In the genomic region with DNA sequence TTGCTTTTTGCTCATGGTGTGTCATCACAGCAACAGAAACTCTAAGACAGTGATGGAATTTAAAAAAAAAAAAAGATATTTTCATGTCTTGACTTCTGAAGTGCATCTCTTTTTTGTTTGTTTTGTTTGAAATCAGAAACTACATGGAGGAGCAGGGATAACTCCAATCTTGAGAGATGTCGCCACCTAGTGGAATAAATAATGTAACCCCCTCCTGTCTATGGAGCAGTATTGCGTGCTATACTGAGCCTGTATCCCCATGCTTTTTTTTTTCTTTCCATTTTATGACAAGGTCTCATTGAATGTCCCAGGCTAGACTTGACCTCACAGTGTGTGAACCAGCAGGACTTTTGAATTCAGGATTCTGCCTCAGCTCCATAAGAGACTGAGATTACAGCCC, we compare ENCODE assay signal across 8 mouse cellular contexts. TPM values are rescaled to one million over a fixed set of nuclear protein-coding genes. Genes with fewer than 3 reads are reported as not detected.
DNase-seq lines count a peak whose midpoint lies in the region; ATAC-seq and TF ChIP-seq lines count a peak whose summit lies in the region.

No protein-coding gene starts in this region.

- H3K9ac ChIP-seq in liver, embryonic 11.5 days (ENCODE audit: low read depth, low read length) = no peak overlapping the region
- no peak overlapping the region for H3K9ac ChIP-seq in liver, embryonic 12.5 days
- H3K9ac ChIP-seq in midbrain, embryonic 15.5 days = no peak overlapping the region

- no peaks in the 10 kb centered on the region for H3K27me3 ChIP-seq in liver, embryonic 11.5 days (replicated peaks; ENCODE audit: control insufficient read depth, insufficient read depth, low read length)
- no peaks in the 10 kb centered on the region for H3K27me3 ChIP-seq in liver, embryonic 12.5 days (replicated peaks)
- H3K27me3 ChIP-seq in G1E (ENCODE audit: insufficient read depth, low read length) = peaks cover 2% of the 10 kb centered on the region; the same call in 1 of the 2 replicates
- H3K27me3 ChIP-seq in midbrain, embryonic 15.5 days (replicated peaks) = no peaks in the 10 kb centered on the region

- no peak overlapping the region for H3K27ac ChIP-seq in liver, embryonic 11.5 days (ENCODE audit: low read depth, low read length)
- no peak overlapping the region for H3K27ac ChIP-seq in liver, embryonic 12.5 days
- no peak overlapping the region for H3K27ac ChIP-seq in midbrain, embryonic 15.5 days

- no peak overlapping the region for H3K4me2 ChIP-seq in liver, embryonic 11.5 days
- H3K4me2 ChIP-seq in liver, embryonic 12.5 days = no peak overlapping the region
- H3K4me2 ChIP-seq in midbrain, embryonic 15.5 days = no peak overlapping the region

- no peaks in the 10 kb centered on the region for H3K4me1 ChIP-seq in liver, embryonic 11.5 days (replicated peaks; ENCODE audit: control insufficient read depth, insufficient read depth, low read length)
- H3K4me1 ChIP-seq in liver, embryonic 12.5 days = peaks cover 7% of the 10 kb centered on the region; the same call in 1 of the 2 replicates
- no peaks in the 10 kb centered on the region for H3K4me1 ChIP-seq in G1E (ENCODE audit: insufficient read depth, low read depth, low read length)
- no peaks in the 10 kb centered on the region for H3K4me1 ChIP-seq in midbrain, embryonic 15.5 days

- no peak overlapping the region for H3K4me3 ChIP-seq in liver, embryonic 11.5 days (ENCODE audit: low read depth, low read length)
- H3K4me3 ChIP-seq in liver, embryonic 12.5 days = no peak overlapping the region
- H3K4me3 ChIP-seq in G1E (ENCODE audit: low read depth, low read length) = no peak overlapping the region
- no peak overlapping the region for H3K4me3 ChIP-seq in midbrain, embryonic 15.5 days

- WGBS in liver, embryonic 11.5 days = 16% methylated on average over 2 of the region's 2 CpGs
- 14% methylated on average over 2 of the region's 2 CpGs for WGBS in liver, embryonic 12.5 days (ENCODE audit: insufficient replicate concordance)
- WGBS in large intestine, adult 2 months = 8% methylated on average over 2 of the region's 2 CpGs
- WGBS in midbrain, embryonic 15.5 days = 18% methylated on average over 2 of the region's 2 CpGs

- no peak for DNase-seq in liver, embryonic 11.5 days (ENCODE audit: low spot score)
- DNase-seq in G1E (ENCODE audit: low spot score) = peak; percentile 38
- peak; percentile 11 for DNase-seq in c-Kit-negative CD71-positive TER-119-positive erythroid progenitor cells, embryonic 14.5 days (ENCODE audit: low read depth, low spot score)
- DNase-seq in forelimb bud, embryonic 11.5 days (ENCODE audit: low read depth, low spot score) = peak; percentile 56
- peak; percentile 56 for DNase-seq in large intestine, adult 2 months (ENCODE audit: low read depth, low spot score)
- DNase-seq in ovary, postnatal 10 days (ENCODE audit: low spot score) = no peak

- peak; percentile 68 for ATAC-seq in liver, embryonic 11.5 days (replicated peaks; ENCODE audit: low FRiP score)
- ATAC-seq in liver, embryonic 12.5 days = no peak; the same call in 1 of the 2 replicates
- ATAC-seq in G1E (ENCODE audit: extremely low read depth, insufficient number of reproducible peaks, low FRiP score, poor library complexity, severe bottlenecking) = peak; percentile 49; the same call in 1 of the 2 replicates
- 0 out of 2 replicates have a peak, but pooled peaks have one; percentile 56 for ATAC-seq in midbrain, embryonic 15.5 days (replicated peaks)

- H3K9me3 ChIP-seq in liver, embryonic 11.5 days (ENCODE audit: control insufficient read depth, low read length) = no peaks in the 10 kb centered on the region
- H3K9me3 ChIP-seq in liver, embryonic 12.5 days (replicated peaks) = no peaks in the 10 kb centered on the region
- no peaks in the 10 kb centered on the region for H3K9me3 ChIP-seq in G1E (replicated peaks)
- no peaks in the 10 kb centered on the region for H3K9me3 ChIP-seq in midbrain, embryonic 15.5 days

- TF ChIP-seq CTCF in G1E (IDR thresholded peaks at IDR 0.05; ENCODE audit: low read depth, low read length) = peak; percentile 51; the same call in 1 of the 2 replicates

- no peaks in the 10 kb centered on the region; the same call in 1 of the 2 replicates for H3K36me3 ChIP-seq in liver, embryonic 11.5 days (ENCODE audit: control insufficient read depth, insufficient read depth, low read length)
- H3K36me3 ChIP-seq in liver, embryonic 12.5 days = peaks cover 7% of the 10 kb centered on the region; the same call in 1 of the 2 replicates
- H3K36me3 ChIP-seq in G1E (replicated peaks) = peaks cover 56% of the 10 kb centered on the region
- 0 out of 2 replicates have a peak, but pooled peaks cover 5% of the 10 kb centered on the region for H3K36me3 ChIP-seq in midbrain, embryonic 15.5 days (replicated peaks)

RNA-seq across cellular contexts. Expression of a gene that starts 54.5 kb away (rescaled TPM):
- 4.2 and 5.0 TPM in 2 replicates for polyA plus RNA-seq in liver, embryonic 11.5 days (2014; fragmentation: Nextera tagmentation; extraction: Ambion mirVana)
- 2.8 and 3.4 TPM in 2 replicates for polyA plus RNA-seq in liver, embryonic 12.5 days (2016; fragmentation: Nextera tagmentation; extraction: Ambion mirVana)
- total RNA-seq in G1E (2014; fragmentation: Nextera tagmentation) (25.7 and 28.1 TPM in 2 replicates), G1E (2017) (40.5 and 45.1 TPM in 2 replicates)
- polyA plus RNA-seq in G1E (2012) = 17.2 and 19.7 TPM in 2 replicates
- polyA plus RNA-seq in large intestine, adult 2 months (2012; rRNA removed) = 4.7 and 12.9 TPM in 2 replicates
- polyA plus RNA-seq in midbrain, embryonic 15.5 days (2015; fragmentation: Nextera tagmentation; extraction: Ambion mirVana) = 11.2 and 12.8 TPM in 2 replicates

Comparison
In these comparisons a context has a peak if more than half of its experiments do, and no peak if none do; other contexts are left out.
1. DNase-seq: peak in G1E (single experiment), c-Kit-negative CD71-positive TER-119-positive erythroid progenitor cells, embryonic 14.5 days (single experiment), forelimb bud, embryonic 11.5 days (single experiment) and large intestine, adult 2 months (single experiment); none in liver, embryonic 11.5 days (single experiment) and ovary, postnatal 10 days (single experiment).